Mouse (Mus musculus) stomach, embryonic 14.5 days (tissue): Measurements from ENCODE around the gene Krtap5-2. TPM values are rescaled to one million over a fixed set of nuclear protein-coding genes. Genes with fewer than 3 reads are reported as not detected.
"Not testable (repeated sequence)": the region's sequence is repeated elsewhere in the genome, so short reads cannot be mapped to it uniquely, and the experiment has no call there.

Source experiments
- ATAC-seq: fragments of 200-750 bp; cut with Nextera tagmentation; 2 replicates; pipeline ENCODE4 v1.8.0; 2017; ENCODE audit warnings: low read depth, moderate TSS enrichment; ENCODE audit not compliant: insufficient number of reproducible peaks, insufficient read depth, low FRiP score
- H3K27ac ChIP-seq: fragments of 300-500 bp; sonication (generic); 2 replicates; pipeline ENCODE4 v1.5.1; 2014; ENCODE audit warnings: mild to moderate bottlenecking, low read length, moderate library complexity, mixed read lengths
- H3K27me3 ChIP-seq: fragments of 300-500 bp; sonication (generic); 2 replicates; pipeline ENCODE4 v1.6.1; 2014; ENCODE audit warnings: low read length, control low read depth, mixed read lengths; ENCODE audit not compliant: control insufficient read depth, insufficient read depth
- H3K36me3 ChIP-seq: fragments of 300-500 bp; sonication (generic); 2 replicates; pipeline ENCODE4 v1.6.1; 2014; ENCODE audit warnings: mild to moderate bottlenecking, control low read depth, low read length, moderate library complexity, mixed read lengths; ENCODE audit not compliant: control insufficient read depth, insufficient read depth
- H3K4me1 ChIP-seq: fragments of 300-500 bp; sonication (generic); 2 replicates; pipeline ENCODE4 v1.6.1; 2014; ENCODE audit warnings: low read length, control low read depth, mixed read lengths; ENCODE audit not compliant: control insufficient read depth, insufficient read depth
- H3K4me2 ChIP-seq: fragments of 300-500 bp; sonication (generic); replicated peaks from 2 replicates; pipeline ENCODE4 v1.6.1; 2014; ENCODE audit warnings: low read depth, low read length, control low read depth
- H3K4me3 ChIP-seq: fragments of 300-500 bp; sonication (generic); 2 replicates; pipeline ENCODE4 v1.5.1; 2014; ENCODE audit warnings: low read depth, low read length, control low read depth
- H3K9ac ChIP-seq: fragments of 300-500 bp; sonication (generic); replicated peaks from 2 replicates; pipeline ENCODE4 v1.6.1; 2014; ENCODE audit warnings: low read depth, mild to moderate bottlenecking, control low read depth, low read length, moderate library complexity, mixed read lengths
- H3K9me3 ChIP-seq: fragments of 300-500 bp; sonication (generic); 2 replicates; pipeline ENCODE4 v1.6.1; 2016; ENCODE audit warnings: low read depth, low read length, control low read depth; ENCODE audit not compliant: control insufficient read depth
- WGBS: fragments of 180-500 bp; shearing (Covaris S2); extraction: QIAGEN DNeasy Blood & Tissue Kit; methylation state at CpG from one replicate; pipeline ENCODE4 v1.1.7; 2014; 5-methylcytosine and 5-hydroxymethylcytosine counted together
- polyA plus RNA-seq: library from polyadenylated mRNA; unstranded; fragments of >200 nt; fragmentation: Nextera tagmentation; extraction: Ambion mirVana; gene quantifications from 2 replicates; pipeline ENCODE4 v1.2.1, GENCODE M21; 2014

Krtap5-2 gene
- polyA plus RNA-seq, 1 experiment from 2014 or later: not detected

GRCm38 (mm10) chr7:142148633-142149032 lies 27.2 kb downstream of the Krtap5-2 start:
- Histone ChIP-seq H3K27ac (no peak overlapping the region), H3K27me3 (no peaks in the 10 kb centered on the region), H3K9me3 (no peaks in the 10 kb centered on the region), H3K4me3 (no peak overlapping the region), H3K4me1 (no peaks in the 10 kb centered on the region), H3K4me2 (no peak overlapping the region), H3K36me3 (no peaks in the 10 kb centered on the region), H3K9ac (no peak overlapping the region)
- no peak for ATAC-seq

DNA sequence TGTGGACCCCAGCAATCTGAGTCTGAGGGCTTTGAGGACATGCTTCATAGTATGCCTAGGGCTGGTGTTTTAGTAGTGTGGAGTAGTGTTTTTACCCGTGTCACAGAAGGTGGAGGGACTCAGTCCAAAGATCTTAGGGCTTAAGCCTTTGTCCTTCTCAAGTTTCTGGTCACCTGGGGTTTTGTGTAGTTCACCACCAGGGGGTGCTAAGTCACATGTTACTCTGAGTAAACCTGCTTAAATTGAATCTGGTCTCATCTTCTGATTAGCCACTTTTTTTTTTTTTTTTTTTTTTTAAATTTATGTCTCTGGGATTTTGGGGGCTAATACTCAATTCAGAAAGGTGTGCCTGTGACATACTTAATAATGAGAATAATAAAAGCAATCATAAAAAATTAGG lies 29.8 kb downstream of the Krtap5-2 start:
- Histone ChIP-seq H3K9me3 (no peaks in the 10 kb centered on the region), H3K4me3 (no peak overlapping the region), H3K27me3 (no peaks in the 10 kb centered on the region), H3K9ac (no peak overlapping the region), H3K4me1 (no peaks in the 10 kb centered on the region), H3K36me3 (no peaks in the 10 kb centered on the region), H3K4me2 (no peak overlapping the region), H3K27ac (no peak overlapping the region)
- no peak for ATAC-seq
- WGBS: 0% methylated on average over 1 of the region's 1 CpGs

GRCm38 (mm10) chr7:142145413-142145940 lies 30.3 kb downstream of the Krtap5-2 start:
- H3K36me3 ChIP-seq: no peaks in the 10 kb centered on the region
- WGBS: 38% methylated on average over 4 of the region's 4 CpGs

GRCm38 (mm10) chr7:142144507-142144906 lies 31.3 kb downstream of the Krtap5-2 start, which contains the start of gene Gm45337:
Gm45337 (minus strand) TSS chr7:142144607.
- Histone ChIP-seq H3K9ac (no peak within 1 kb of the TSS), H3K4me2 (no peak within 1 kb of the TSS), H3K27me3 (no peaks in the 10 kb centered on the region), H3K4me3 (no peak within 1 kb of the TSS), H3K27ac (no peak within 1 kb of the TSS), H3K4me1 (no peaks in the 10 kb centered on the region), H3K36me3 (no peaks in the 10 kb centered on the region), H3K9me3 (no peaks in the 10 kb centered on the region)
- WGBS: 71% methylated on average over 1 of the region's 1 CpGs
- no peak for ATAC-seq

More at GRCm38 (mm10) chr7:142145413-142145940, 30.3 kb downstream of the Krtap5-2 start:
- Histone ChIP-seq H3K9me3 (no peaks in the 10 kb centered on the region), H3K4me3 (no peak overlapping the region), H3K9ac (no peak overlapping the region), H3K27ac (no peak overlapping the region), H3K4me2 (no peak overlapping the region), H3K27me3 (no peaks in the 10 kb centered on the region), H3K4me1 (no peaks in the 10 kb centered on the region)
- ATAC-seq: no peak

GRCm38 (mm10) chr7:142143506-142144010 lies 32.2 kb downstream of the Krtap5-2 start:
- H3K9me3 ChIP-seq, H3K27ac ChIP-seq, H3K4me2 ChIP-seq, H3K27me3 ChIP-seq, H3K9ac ChIP-seq, H3K4me3 ChIP-seq, ATAC-seq, H3K36me3 ChIP-seq, H3K4me1 ChIP-seq: not testable (repeated sequence)
- 38% methylated on average over 1 of the region's 1 CpGs for WGBS

DNA sequence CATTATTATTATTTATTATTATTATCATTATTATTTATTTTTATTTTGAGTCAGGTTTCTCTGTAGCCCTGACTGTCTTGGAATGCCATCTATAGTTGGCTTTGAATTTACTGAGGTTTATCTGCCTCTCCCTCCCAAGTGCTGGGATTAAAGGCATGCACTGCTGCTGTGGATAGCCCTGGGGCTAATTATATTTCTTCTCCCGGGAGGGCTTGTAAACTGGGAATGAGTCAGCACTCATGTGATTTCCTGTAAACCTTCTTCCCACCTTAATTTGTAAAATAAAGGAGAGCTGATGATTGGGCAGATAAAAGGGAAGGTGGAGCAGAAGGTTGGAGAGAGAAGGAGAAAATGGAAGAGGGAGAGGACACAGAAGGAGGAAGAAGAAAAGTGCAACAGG lies 35.1 kb downstream of the Krtap5-2 start:
- H3K27ac ChIP-seq: no peak overlapping the region
- H3K4me3 ChIP-seq: no peak overlapping the region
- no peak overlapping the region for H3K9ac ChIP-seq
- WGBS: 33% methylated on average over 1 of the region's 1 CpGs
- no peak for ATAC-seq
- H3K4me1 ChIP-seq: no peaks in the 10 kb centered on the region
- H3K9me3 ChIP-seq: no peaks in the 10 kb centered on the region
- no peaks in the 10 kb centered on the region for H3K36me3 ChIP-seq
- H3K4me2 ChIP-seq: no peak overlapping the region
- H3K27me3 ChIP-seq: no peaks in the 10 kb centered on the region

DNA sequence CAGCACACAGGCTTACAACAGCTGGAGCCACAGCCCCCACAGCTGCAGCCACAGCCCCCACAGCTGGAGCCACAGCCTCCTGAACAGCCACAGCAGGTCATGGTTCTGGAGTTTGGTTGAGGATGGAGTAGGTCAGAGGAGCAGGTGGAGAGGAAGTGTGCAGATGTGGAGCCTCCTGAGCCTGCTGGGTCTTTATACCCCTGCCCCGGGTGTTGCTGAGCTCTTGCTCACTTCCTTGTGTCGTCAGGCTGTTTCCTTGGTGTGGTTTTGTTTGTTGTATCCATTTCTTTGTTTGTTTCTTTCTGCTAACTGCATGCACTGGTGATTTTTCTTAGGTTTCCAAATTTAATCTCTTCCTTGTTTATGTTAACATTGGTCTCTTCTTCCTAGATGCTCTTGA lies 39.9 kb downstream of the Krtap5-2 start, which contains the start of gene Gm39115:
Gene Gm39115, minus strand, starts transcription at position 101 of the 400 bp plus-strand sequence.
- ATAC-seq, H3K27me3 ChIP-seq, H3K36me3 ChIP-seq, H3K9me3 ChIP-seq, H3K4me3 ChIP-seq, H3K4me2 ChIP-seq, H3K9ac ChIP-seq, H3K4me1 ChIP-seq, H3K27ac ChIP-seq: not testable (repeated sequence)
- 37% methylated on average over 2 of the region's 2 CpGs for WGBS

- Histone ChIP-seq H3K9ac (no peak overlapping the region), H3K27ac (no peak overlapping the region), H3K36me3 (no peaks in the 10 kb centered on the region), H3K27me3 (no peaks in the 10 kb centered on the region), H3K4me2 (no peak overlapping the region), H3K9me3 (no peaks in the 10 kb centered on the region), H3K4me1 (no peaks in the 10 kb centered on the region), H3K4me3 (no peak overlapping the region)
- ATAC-seq: no peak
- 50% methylated on average over 4 of the region's 4 CpGs for WGBS
These were observed 41.4 kb downstream of the Krtap5-2 start for GRCm38 (mm10) chr7:142134206-142134995.
